Mouse (Mus musculus) neural tube, embryonic 11.5 days (tissue): ENCODE measurements around the gene Gm21972. TPM values are rescaled to one million over a fixed set of nuclear protein-coding genes. Genes with fewer than 3 reads are reported as not detected.

ENCODE experiments used
- ATAC-seq: fragments of 200-750 bp; cut with Nextera tagmentation; 2 replicates; pipeline ENCODE4 v1.8.0; 2017; ENCODE audit warnings: moderate number of reproducible peaks, mild to moderate bottlenecking, moderate TSS enrichment, moderate library complexity; ENCODE audit not compliant: insufficient read depth, low FRiP score, low TSS enrichment
- DNase-seq: peaks from one replicate; pipeline ENCODE4 v3.0.0-alpha.2; 2015; ENCODE audit warnings: low spot score
- H3K27ac ChIP-seq: fragments of 300-500 bp; sonication (generic); 2 replicates; pipeline ENCODE4 v1.5.1; 2014; ENCODE audit warnings: low read depth, mild to moderate bottlenecking, low read length
- H3K27me3 ChIP-seq: fragments of 300-500 bp; sonication (generic); 2 replicates; pipeline ENCODE4 v1.6.1; 2014; ENCODE audit warnings: mild to moderate bottlenecking, low read length, mixed read lengths; ENCODE audit not compliant: control insufficient read depth, insufficient read depth
- H3K36me3 ChIP-seq: fragments of 300-500 bp; sonication (generic); 2 replicates; pipeline ENCODE4 v1.6.1; 2014; ENCODE audit warnings: mild to moderate bottlenecking, low read length, moderate library complexity, mixed read lengths; ENCODE audit not compliant: control insufficient read depth, insufficient read depth
- H3K4me1 ChIP-seq: fragments of 300-500 bp; sonication (generic); 2 replicates; pipeline ENCODE4 v1.6.1; 2014; ENCODE audit warnings: low read length, mixed read lengths; ENCODE audit not compliant: control insufficient read depth, insufficient read depth
- H3K4me2 ChIP-seq: fragments of 300-500 bp; sonication (generic); 2 replicates; pipeline ENCODE4 v1.6.1; 2014; ENCODE audit warnings: low read depth, mild to moderate bottlenecking, moderate library complexity
- H3K4me3 ChIP-seq: fragments of 300-500 bp; sonication (generic); 2 replicates; pipeline ENCODE4 v1.5.1; 2014; ENCODE audit warnings: low read depth, low read length
- H3K9ac ChIP-seq: fragments of 300-500 bp; sonication (generic); 2 replicates; pipeline ENCODE4 v1.6.1; 2014; ENCODE audit warnings: mild to moderate bottlenecking, low read length
- H3K9me3 ChIP-seq: fragments of 300-500 bp; sonication (generic); 2 replicates; pipeline ENCODE4 v1.6.1; 2016; ENCODE audit warnings: low read length; ENCODE audit not compliant: control insufficient read depth
- WGBS: fragments of 180-500 bp; shearing (Covaris S2); extraction: QIAGEN DNeasy Blood & Tissue Kit; methylation state at CpG from one replicate; pipeline ENCODE4 v1.1.7; 2014; 5-methylcytosine and 5-hydroxymethylcytosine counted together
- polyA plus RNA-seq: library from polyadenylated mRNA; unstranded; fragments of >200 nt; fragmentation: Nextera tagmentation; extraction: Ambion mirVana; gene quantifications from 2 replicates; pipeline ENCODE4 v1.2.1, GENCODE M21; 2014

The Gm21972 gene
- polyA plus RNA-seq, 1 experiment from 2014 or later, result 0.53 TPM

DNA sequence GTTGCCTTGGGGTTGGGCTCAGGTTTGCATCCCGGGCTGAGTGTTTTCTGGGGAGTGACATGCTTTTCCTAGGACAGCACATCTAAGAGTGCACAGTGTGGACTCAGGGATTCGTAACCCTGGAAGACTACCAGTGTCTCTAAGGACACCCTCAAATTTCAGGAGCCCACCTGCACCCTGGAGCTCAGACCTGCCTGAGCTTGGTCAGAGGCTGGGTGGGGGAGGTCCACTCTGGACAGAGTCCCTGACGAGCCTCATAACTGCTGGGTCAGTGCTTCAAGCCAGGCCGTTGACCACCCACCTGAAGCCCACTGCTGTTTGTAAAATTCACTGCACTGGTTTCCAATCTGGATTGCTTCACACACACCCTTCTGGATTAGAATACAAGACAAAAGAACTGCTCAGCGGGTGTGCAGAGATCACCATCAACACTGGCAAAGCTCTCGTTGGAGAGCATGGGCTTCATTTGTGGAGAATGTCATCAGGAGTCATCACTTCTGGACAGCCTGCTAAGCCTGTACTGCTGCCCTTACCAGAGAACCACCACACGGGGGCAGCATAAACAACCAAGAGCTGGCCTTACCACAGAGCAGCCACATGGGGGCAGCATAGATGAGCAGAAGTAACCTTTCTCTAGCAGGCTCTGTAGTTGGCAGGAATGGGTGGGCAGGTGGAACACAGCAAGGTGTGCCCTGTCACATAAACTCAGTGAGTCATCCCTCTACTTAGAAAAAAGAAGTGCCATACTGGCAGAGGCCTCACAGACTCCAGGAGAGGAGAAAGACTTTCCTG lies 45.2 kb downstream of the Gm21972 start:
- DNase-seq (peak; percentile 84), ATAC-seq (peak; percentile 71)
- Histone ChIP-seq H3K4me2 (no peak overlapping the region), H3K36me3 (peaks cover 2% of the 10 kb centered on the region; the same call in 1 of the 2 replicates), H3K9ac (no peak overlapping the region), H3K4me3 (no peak overlapping the region), H3K27me3 (no peaks in the 10 kb centered on the region), H3K27ac (no peak overlapping the region), H3K9me3 (no peaks in the 10 kb centered on the region), H3K4me1 (no peaks in the 10 kb centered on the region)
- WGBS, result 48% methylated on average over 7 of the region's 7 CpGs

DNA sequence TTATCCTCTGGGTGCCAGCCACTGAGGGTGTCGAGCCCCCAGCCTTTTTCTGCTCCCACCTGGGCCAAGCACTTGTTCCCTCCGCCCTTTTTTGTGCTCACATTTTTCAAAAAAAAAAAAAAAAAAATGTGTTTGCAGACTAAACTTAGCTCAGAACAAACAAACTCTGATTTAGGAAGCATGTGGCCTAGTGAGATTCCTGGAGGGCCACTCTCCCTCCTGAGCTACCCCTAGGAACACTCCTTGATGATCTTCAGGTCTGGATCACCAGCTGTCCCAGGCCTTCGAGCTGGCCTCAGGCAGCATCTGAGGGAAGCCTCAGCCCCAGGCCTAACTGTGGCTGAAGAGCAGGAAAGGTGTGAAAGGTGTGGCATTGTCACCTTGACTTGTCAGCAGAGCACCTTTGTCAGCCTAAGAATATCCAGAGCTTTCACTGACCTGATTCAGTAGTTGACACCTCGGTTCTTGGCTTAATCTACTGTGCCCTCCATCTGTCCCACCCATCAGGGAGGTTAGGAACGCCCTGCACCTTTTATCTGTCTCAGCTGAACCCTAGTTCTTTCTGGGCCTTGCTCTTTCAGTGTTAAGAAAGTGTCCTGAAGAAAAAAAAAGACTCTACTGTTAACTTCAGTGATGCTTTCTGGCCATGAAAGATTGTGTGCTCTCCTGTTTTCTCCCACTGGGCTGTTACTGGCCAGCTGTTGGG lies 48.7 kb downstream of the Gm21972 start:
- Histone ChIP-seq H3K4me1 (no peaks in the 10 kb centered on the region), H3K4me2 (no peak overlapping the region), H3K4me3 (no peak overlapping the region), H3K36me3 (no peaks in the 10 kb centered on the region), H3K27ac (no peak overlapping the region), H3K9ac (no peak overlapping the region), H3K27me3 (no peaks in the 10 kb centered on the region), H3K9me3 (no peaks in the 10 kb centered on the region)
- 84% methylated on average over 5 of the region's 5 CpGs for WGBS
- DNase-seq (no peak), ATAC-seq (no peak)

DNA sequence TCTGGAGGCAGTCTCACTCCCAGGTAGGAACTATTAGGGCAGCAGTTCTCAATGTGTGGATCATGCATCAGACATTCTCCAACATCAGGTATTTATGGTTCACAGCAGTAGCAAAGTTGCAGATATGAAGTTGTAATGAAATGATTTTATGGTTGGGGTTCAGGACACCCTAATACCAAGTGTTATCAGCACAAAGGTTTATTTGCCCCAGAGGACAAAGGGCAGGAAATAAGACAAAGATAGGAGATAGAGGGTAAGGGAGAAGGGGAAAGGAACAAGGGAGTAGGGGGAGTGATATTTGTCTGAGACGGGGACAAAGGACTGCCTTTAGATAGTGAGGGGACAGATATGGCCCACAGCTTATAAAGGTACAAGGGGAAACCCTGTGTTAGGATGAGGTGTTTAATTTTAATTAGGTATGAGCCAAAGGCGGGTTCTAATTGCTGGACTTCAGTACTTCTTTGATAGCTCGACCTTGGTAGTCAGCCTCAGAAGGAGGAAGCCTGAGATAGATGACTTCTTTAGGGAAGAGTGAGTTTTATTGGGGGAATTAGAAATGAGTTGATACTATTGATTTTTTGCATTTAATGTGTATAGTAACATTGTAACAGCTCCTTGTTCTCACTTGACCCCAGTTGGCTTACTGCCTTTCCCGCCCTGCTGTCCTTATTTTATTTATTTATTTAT lies 50.3 kb downstream of the Gm21972 start:
- Histone ChIP-seq H3K27ac (no peak overlapping the region), H3K36me3 (no peaks in the 10 kb centered on the region), H3K4me3 (no peak overlapping the region), H3K4me2 (no peak overlapping the region), H3K9me3 (no peaks in the 10 kb centered on the region), H3K4me1 (no peaks in the 10 kb centered on the region), H3K9ac (no peak overlapping the region), H3K27me3 (no peaks in the 10 kb centered on the region)
- ATAC-seq (no peak), DNase-seq (no peak)
- WGBS, result 80% methylated on average over 4 of the region's 4 CpGs

DNA sequence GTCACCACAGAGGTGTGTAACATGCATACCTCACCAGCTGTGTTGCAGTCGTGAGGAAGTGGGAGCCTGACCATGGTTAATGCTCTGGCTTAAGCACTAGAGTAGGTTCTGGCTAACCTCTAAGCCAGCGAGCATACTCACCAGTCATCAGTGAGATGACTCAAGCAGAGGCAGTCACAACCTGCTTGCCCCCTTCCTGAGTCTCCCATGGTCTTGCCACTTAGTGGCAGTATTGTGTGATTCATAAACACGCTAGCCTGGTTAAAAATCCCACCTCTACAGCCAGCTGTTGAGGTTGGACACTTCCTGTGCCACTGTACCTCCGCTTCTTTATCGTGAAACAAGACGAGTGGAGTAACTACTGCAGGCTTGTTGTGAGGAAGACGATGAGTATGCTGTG lies 53.3 kb downstream of the Gm21972 start:
- no peaks in the 10 kb centered on the region for H3K4me1 ChIP-seq
- no peak overlapping the region for H3K9ac ChIP-seq
- 92% methylated on average over 7 of the region's 7 CpGs for WGBS
- H3K27me3 ChIP-seq, result no peaks in the 10 kb centered on the region
- H3K4me3 ChIP-seq, result no peak overlapping the region
- ATAC-seq (no peak), DNase-seq (no peak)
- no peaks in the 10 kb centered on the region for H3K9me3 ChIP-seq
- H3K27ac ChIP-seq, result no peak overlapping the region
- H3K36me3 ChIP-seq, result 0 out of 2 replicates have a peak, but pooled peaks cover 2% of the 10 kb centered on the region
- H3K4me2 ChIP-seq, result no peak overlapping the region

DNA sequence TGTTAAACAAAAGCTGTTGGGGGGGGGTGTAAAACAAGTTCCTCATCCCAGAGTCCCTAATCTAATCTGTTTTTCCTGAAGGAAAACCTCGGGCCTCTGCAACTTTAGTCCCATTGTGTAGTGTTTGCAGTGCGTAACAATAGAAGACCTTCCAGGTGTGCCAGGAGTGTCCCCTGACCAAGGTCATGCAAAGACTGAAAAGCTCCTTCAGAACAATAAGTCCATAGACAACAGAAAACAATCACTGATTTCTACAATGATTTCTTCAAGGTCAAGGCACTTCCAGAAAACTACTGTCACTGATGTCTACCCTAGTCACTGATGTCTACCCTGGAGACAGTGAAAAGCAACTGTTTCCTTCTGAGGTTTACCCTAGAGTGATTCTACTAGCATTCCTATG lies 54.4 kb downstream of the Gm21972 start:
- ATAC-seq, result no peak
- WGBS, result 87% methylated on average over 2 of the region's 2 CpGs

DNA sequence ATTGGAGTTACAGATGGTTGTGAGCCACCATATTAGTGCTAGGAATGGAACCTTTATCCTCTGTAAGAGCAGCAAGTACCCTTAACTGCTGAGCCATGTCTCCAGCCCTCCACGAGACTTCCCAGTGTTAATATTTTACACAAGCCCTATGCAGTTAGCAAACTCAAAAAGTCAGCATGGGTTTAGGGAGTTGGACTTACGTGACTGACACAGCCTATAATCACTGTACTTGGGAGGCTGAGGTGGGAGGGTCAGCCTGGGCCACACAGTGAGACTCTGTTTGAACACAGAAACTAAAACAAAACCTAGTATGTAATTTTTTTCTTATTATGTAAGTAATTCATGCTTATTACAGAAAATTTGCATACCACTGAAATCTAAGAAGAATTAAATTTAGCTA lies 54.8 kb downstream of the Gm21972 start:
- H3K4me2 ChIP-seq, result no peak overlapping the region
- no peak for ATAC-seq
- H3K36me3 ChIP-seq, result 0 out of 2 replicates have a peak, but pooled peaks cover 2% of the 10 kb centered on the region
- no peak overlapping the region for H3K9ac ChIP-seq
- H3K27me3 ChIP-seq, result no peaks in the 10 kb centered on the region
- no peak overlapping the region for H3K4me3 ChIP-seq
- H3K27ac ChIP-seq, result no peak overlapping the region
- H3K9me3 ChIP-seq, result no peaks in the 10 kb centered on the region
- WGBS, result 84% methylated on average over 2 of the region's 2 CpGs
- H3K4me1 ChIP-seq, result no peaks in the 10 kb centered on the region
- no peak for DNase-seq

More for the DNA sequence above, 54.4 kb downstream of the Gm21972 start:
- Histone ChIP-seq H3K36me3 (0 out of 2 replicates have a peak, but pooled peaks cover 2% of the 10 kb centered on the region), H3K4me2 (no peak overlapping the region), H3K27me3 (no peaks in the 10 kb centered on the region), H3K9me3 (no peaks in the 10 kb centered on the region), H3K4me1 (no peaks in the 10 kb centered on the region), H3K27ac (no peak overlapping the region), H3K9ac (no peak overlapping the region), H3K4me3 (no peak overlapping the region)
- DNase-seq, result no peak

DNA sequence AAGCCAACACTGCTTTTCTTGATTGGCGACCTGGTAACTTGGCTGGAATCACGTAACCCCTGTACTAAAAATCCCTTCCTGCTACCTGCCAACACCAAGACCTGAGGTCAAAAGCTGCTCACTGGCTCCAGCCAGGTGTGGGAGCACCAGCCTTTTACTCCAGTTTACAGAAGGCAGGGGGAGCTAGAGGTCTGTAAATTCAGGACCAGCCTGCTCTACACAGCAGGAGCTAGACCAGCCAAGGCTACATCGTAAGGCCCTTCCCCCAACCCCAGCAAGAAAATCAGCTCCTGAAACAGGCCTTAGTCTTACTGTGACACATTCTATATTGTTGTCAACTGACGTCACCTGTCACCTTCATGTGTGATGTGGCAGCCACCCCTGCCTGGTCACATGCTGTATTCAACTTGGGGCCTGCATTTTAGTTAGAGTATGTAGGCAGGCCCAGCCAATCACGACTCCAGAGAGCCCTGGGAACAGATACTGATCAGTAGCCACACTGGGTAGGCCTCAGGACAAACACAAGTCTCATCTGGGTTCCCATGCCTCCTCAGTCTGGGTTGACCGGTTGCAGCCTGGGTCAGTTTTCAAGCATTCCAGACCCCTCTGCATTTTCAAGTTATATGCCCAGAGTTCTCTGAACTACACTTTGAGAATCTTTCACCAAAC lies 55.7 kb downstream of the Gm21972 start:
- WGBS, result 81% methylated on average over 6 of the region's 6 CpGs

DNA sequence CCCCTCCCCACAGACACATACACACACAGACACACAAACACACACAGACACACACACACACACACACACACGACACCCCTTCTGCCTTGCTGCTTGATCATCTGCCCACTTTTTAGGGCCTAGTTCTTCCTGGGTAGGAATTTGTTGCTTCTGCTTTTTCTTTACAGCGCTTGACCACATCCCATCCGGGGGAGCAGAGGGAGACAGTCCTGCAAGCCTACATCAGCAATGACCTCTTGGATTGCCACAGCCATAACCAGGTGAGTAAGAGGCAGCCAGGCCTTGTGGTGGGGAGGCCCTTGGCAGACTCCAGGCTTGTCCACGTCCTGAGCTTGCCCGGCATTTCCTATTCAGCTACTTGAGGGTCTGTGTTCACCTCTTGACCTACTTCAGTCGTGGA lies 57.4 kb downstream of the Gm21972 start:
- WGBS, result 82% methylated on average over 6 of the region's 6 CpGs

More for the DNA sequence above, 55.7 kb downstream of the Gm21972 start:
- H3K36me3 ChIP-seq, result 0 out of 2 replicates have a peak, but pooled peaks cover 2% of the 10 kb centered on the region
- no peak overlapping the region for H3K4me2 ChIP-seq
- DNase-seq (no peak), ATAC-seq (no peak)
- no peak overlapping the region for H3K27ac ChIP-seq
- H3K4me1 ChIP-seq, result no peaks in the 10 kb centered on the region
- no peak overlapping the region for H3K9ac ChIP-seq
- no peak overlapping the region for H3K4me3 ChIP-seq
- H3K27me3 ChIP-seq, result no peaks in the 10 kb centered on the region
- H3K9me3 ChIP-seq, result no peaks in the 10 kb centered on the region

More for the DNA sequence above, 57.4 kb downstream of the Gm21972 start:
- no peak overlapping the region for H3K4me2 ChIP-seq
- H3K9me3 ChIP-seq, result no peaks in the 10 kb centered on the region
- no peak overlapping the region for H3K27ac ChIP-seq
- ATAC-seq, result no peak
- no peaks in the 10 kb centered on the region for H3K27me3 ChIP-seq
- H3K4me1 ChIP-seq, result no peaks in the 10 kb centered on the region
- DNase-seq, result no peak
- H3K9ac ChIP-seq, result no peak overlapping the region
- H3K4me3 ChIP-seq, result no peak overlapping the region
- 0 out of 2 replicates have a peak, but pooled peaks cover 2% of the 10 kb centered on the region for H3K36me3 ChIP-seq
